Mouse (Mus musculus) limb, embryonic 10.5 days (tissue): ENCODE results near the gene Tbc1d8. TPM values are rescaled to one million over a fixed set of nuclear protein-coding genes. Genes with fewer than 3 reads are reported as not detected.

Source experiments
- DNase-seq: peaks from one replicate; pipeline ENCODE4 v3.0.0-alpha.2; 2017; ENCODE audit warnings: low spot score
- H3K27ac ChIP-seq: fragments of 300-500 bp; sonication (generic); 2 replicates; pipeline ENCODE4 v1.5.1; 2016; ENCODE audit warnings: mild to moderate bottlenecking
- H3K27me3 ChIP-seq: fragments of 300-500 bp; sonication (generic); 2 replicates; pipeline ENCODE4 v1.6.1; 2016; ENCODE audit warnings: low read depth, mild to moderate bottlenecking; ENCODE audit not compliant: poor library complexity, severe bottlenecking
- H3K36me3 ChIP-seq: fragments of 300-500 bp; sonication (generic); 2 replicates; pipeline ENCODE4 v1.6.1; 2016; ENCODE audit warnings: mild to moderate bottlenecking, moderate library complexity
- H3K4me1 ChIP-seq: fragments of 300-500 bp; sonication (generic); 2 replicates; pipeline ENCODE4 v1.6.1; 2016
- H3K4me3 ChIP-seq: fragments of 300-500 bp; sonication (generic); 2 replicates; pipeline ENCODE4 v1.5.1; 2016; ENCODE audit warnings: mild to moderate bottlenecking, moderate library complexity
- H3K9me3 ChIP-seq: fragments of 300-500 bp; sonication (generic); replicated peaks from 2 replicates; pipeline ENCODE4 v1.6.1; 2016; ENCODE audit warnings: mild to moderate bottlenecking
- WGBS: fragments of 180-500 bp; shearing (Covaris S2); methylation state at CpG from one replicate; pipeline ENCODE4 v1.1.7; 2016; 5-methylcytosine and 5-hydroxymethylcytosine counted together
- polyA plus RNA-seq: library from polyadenylated mRNA; unstranded; fragments of >200 nt; fragmentation: Nextera tagmentation; extraction: Ambion mirVana; gene quantifications from 2 replicates; pipeline ENCODE4 v1.2.1, GENCODE M21; 2016

Gene Tbc1d8
- polyA plus RNA-seq, 1 experiment from 2014 or later = 5.1 TPM

DNA sequence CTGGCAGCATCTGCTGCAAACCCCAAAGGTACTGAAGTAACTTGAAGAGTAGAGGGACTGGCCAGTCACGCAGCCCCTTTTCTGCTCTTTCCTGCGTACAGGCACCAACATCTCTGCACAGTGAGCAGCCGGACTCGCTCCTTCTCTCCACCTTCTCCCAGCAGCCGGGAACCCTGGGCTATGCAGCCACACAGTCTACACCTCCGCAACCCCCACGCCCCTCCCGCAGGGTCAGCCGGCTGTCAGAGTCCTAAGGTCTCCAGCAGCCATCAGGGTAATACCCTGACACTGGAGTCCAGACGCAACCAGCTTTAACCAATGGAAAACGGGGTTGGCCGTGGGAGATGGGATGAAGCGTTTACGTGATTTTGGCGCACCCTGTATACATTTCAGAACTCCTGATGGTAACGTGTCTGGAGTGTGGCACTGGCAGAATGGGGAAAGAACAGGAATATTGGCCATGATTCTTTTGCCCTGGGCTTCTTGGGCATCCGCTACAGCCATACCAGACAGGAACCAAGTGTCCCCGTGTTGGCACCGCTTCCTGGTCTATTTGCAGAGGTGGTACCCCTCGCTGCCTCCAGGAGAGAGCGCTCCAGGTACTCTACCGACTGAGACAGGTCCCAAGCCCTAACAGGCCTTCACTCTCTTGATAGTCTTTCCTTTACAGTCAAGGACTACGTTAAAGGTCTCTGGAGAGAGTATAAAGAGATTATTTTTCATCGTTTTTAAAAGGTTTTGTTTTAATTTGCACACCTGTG is 116.6 kb downstream of the Tbc1d8 start:
- Histone ChIP-seq H3K27ac (no peak overlapping the region), H3K27me3 (peaks cover 15% of the 10 kb centered on the region; the same call in 1 of the 2 replicates), H3K9me3 (no peaks in the 10 kb centered on the region), H3K4me1 (peaks cover 11% of the 10 kb centered on the region), H3K36me3 (no peaks in the 10 kb centered on the region), H3K4me3 (peak overlapping the region; percentile 36)
- DNase-seq = no peak
- WGBS = 38% methylated on average over 24 of the region's 24 CpGs

DNA sequence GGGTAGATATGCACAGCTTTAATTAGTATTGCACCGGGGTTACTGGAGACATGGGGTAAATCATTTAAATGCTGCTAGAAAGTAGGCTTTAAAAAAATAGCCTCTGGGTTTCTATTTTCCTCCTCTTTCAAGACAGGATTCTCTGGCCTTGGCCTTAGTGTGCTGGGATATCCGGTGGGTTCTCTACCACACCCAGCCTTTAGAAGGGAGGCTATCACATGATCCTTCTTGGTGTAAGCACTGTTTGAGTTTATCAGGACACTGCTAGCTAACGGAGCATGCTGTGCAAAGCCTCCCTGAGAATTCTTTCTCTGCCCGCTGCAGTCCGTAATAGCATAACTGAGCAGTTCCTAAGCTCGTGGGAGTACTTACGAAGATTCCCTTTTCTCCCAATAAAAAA is 129.1 kb downstream of the Tbc1d8 start:
- no peak overlapping the region for H3K4me3 ChIP-seq
- H3K27ac ChIP-seq = no peak overlapping the region
- no peak for DNase-seq
- H3K36me3 ChIP-seq = no peaks in the 10 kb centered on the region
- no peaks in the 10 kb centered on the region for H3K4me1 ChIP-seq
- H3K27me3 ChIP-seq = no peaks in the 10 kb centered on the region
- 90% methylated on average over 7 of the region's 7 CpGs for WGBS
- no peaks in the 10 kb centered on the region for H3K9me3 ChIP-seq

DNA sequence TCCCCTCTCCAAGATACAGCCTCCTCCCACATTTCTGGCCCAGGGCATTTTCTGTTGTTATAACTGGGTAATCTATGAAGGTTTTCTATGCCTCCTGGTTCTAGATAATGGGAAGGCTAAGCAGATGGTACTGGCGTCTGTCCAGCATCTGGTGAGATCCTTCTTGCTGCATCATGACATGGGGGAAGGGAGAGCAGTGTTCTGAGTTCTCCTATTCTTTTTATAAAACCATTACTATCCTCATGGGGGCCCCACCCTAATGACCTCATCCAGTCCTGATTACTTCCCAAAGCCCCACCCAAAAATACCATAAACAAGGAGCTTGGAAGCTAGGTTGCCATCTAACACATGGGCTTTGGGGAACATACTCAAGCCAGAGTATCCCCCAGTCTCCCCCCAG is 129.6 kb downstream of the Tbc1d8 start:
- no peak for DNase-seq
- 82% methylated on average over 1 of the region's 1 CpGs for WGBS
- H3K4me1 ChIP-seq = no peaks in the 10 kb centered on the region

DNA sequence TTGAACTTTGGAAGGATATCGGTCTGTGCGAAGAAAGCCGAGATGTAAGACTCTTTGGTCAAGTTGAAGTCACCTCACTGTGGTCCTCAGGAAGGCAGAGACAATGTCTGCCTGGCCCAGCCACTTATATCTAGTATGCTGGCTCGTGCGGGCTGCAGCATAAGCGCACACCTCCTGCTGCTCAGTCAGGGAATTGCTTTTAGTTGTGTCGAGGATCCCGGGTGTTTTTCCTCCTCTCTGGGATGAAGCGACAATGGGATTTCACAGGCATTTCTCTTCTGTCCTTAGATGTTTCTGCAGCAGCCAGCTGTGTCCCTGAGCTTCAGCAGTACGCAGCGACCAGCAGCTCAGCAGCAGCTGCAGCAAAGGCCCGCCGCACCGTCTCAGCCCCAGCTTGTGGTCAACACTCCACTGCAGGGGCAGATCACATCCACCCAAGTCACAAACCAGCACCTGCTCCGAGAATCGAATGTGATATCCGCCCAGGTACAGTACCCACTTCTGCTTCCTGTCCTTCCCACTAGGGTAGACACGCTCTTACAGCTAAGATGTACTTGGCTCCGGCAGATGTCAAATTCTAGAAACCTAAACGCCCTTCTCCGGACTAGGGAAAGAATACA is 133.5 kb downstream of the Tbc1d8 start:
- H3K9me3 ChIP-seq = no peaks in the 10 kb centered on the region
- H3K4me3 ChIP-seq = no peak overlapping the region
- H3K27ac ChIP-seq = no peak overlapping the region
- no peak for DNase-seq
- WGBS = 67% methylated on average over 21 of the region's 21 CpGs
- H3K4me1 ChIP-seq = no peaks in the 10 kb centered on the region
- H3K27me3 ChIP-seq = no peaks in the 10 kb centered on the region
- H3K36me3 ChIP-seq = no peaks in the 10 kb centered on the region

More for the DNA sequence above, 129.6 kb downstream of the Tbc1d8 start:
- no peaks in the 10 kb centered on the region for H3K36me3 ChIP-seq
- H3K27ac ChIP-seq = no peak overlapping the region
- no peaks in the 10 kb centered on the region for H3K27me3 ChIP-seq
- H3K4me3 ChIP-seq = no peak overlapping the region
- no peaks in the 10 kb centered on the region for H3K9me3 ChIP-seq

DNA sequence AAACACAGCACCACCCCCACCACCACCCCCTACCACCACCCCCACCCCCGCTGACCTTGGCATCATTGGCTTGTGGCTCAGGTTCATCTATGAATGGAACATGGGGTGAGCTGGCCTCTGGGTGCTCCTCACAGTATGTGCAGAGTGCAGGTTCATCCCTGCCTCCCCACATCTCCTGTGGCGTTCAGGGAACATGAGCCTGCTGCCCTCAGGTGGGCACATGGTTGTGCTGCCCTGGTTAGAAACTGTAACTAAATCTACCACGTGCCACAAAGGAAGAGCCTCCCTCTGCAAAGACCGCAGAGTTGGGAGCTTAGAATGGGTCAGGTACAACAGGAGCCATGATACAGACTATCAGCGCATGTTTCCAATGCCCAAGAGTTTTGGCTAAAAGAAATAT is 135.3 kb downstream of the Tbc1d8 start:
- no peaks in the 10 kb centered on the region for H3K4me1 ChIP-seq
- no peak overlapping the region for H3K4me3 ChIP-seq
- no peak overlapping the region for H3K27ac ChIP-seq
- 82% methylated on average over 5 of the region's 5 CpGs for WGBS
- DNase-seq = no peak
- no peaks in the 10 kb centered on the region for H3K9me3 ChIP-seq
- no peaks in the 10 kb centered on the region for H3K27me3 ChIP-seq
- no peaks in the 10 kb centered on the region for H3K36me3 ChIP-seq

DNA sequence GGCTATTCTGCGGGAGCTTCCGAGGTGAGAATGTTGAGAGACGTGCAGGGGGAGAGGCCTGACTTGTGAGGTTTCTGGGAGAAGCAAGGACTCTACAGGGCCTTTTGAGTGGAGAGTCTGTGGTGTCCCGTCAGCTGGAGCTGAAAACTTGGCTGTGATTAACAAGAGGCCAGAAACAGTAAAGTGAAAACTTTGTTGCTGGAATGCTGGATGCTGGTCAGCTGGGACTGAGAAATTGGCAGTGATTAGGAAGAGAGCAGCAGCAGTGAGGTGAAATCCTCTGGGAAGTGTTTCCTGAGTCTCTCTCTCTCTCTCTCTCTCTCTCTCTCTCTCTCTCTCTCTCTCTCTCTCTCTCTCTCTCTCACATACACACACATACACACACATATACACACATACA is 136.7 kb downstream of the Tbc1d8 start:
- H3K4me3 ChIP-seq = no peak overlapping the region
- no peak overlapping the region for H3K27ac ChIP-seq
- no peaks in the 10 kb centered on the region for H3K9me3 ChIP-seq
- 87% methylated on average over 4 of the region's 4 CpGs for WGBS
- no peak for DNase-seq
- peaks cover 1% of the 10 kb centered on the region for H3K27me3 ChIP-seq
- H3K4me1 ChIP-seq = no peaks in the 10 kb centered on the region
- H3K36me3 ChIP-seq = no peaks in the 10 kb centered on the region

DNA sequence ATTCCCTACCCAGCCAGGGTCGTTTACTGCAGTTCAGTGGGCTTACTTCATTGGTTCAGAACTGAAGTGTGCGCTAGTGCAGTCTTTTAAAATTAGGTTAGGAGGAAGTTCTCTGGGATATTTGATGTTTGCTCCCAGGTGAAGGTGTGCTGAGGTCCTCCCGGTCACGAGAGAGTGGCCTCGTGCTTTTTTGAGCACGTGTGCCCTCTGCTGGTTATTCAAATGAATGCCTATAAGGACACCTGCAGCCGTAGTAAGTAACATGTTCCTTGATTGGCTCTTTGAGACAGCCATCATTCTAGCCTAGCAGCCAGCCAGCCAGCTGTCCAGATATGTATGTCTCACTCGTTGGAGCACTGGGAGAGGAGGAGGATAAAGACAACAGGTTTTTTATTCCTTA is 137.9 kb downstream of the Tbc1d8 start:
- Histone ChIP-seq H3K9me3 (no peaks in the 10 kb centered on the region), H3K27ac (no peak overlapping the region), H3K27me3 (peaks cover 12% of the 10 kb centered on the region), H3K4me1 (peaks cover 4% of the 10 kb centered on the region; the same call in 1 of the 2 replicates), H3K36me3 (no peaks in the 10 kb centered on the region), H3K4me3 (no peak overlapping the region)
- DNase-seq = peak; percentile 59
- WGBS = 21% methylated on average over 8 of the region's 8 CpGs

DNA sequence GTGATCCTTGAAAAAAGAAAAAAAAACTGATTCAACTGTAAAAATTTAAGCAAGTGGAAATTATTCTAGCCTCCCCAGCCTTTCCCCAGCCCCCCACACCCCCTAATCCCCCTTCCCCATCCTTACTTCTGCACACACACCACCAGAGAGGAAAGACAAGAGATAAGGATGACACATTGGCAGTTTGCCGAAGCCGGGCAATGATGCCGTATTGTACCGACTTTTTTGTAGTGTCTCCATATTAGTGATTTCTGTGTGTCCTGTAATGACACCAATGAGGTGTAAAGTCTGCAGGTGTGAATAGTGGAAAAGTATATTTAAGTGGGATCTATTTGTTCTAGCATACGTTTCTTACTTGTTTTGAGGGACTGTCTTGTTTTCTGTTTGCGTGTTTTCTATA is 138.4 kb downstream of the Tbc1d8 start:
- DNase-seq = no peak
- WGBS = 88% methylated on average over 6 of the region's 6 CpGs
- no peaks in the 10 kb centered on the region for H3K36me3 ChIP-seq
- H3K4me3 ChIP-seq = no peak overlapping the region
- H3K27ac ChIP-seq = no peak overlapping the region
- peaks cover 9% of the 10 kb centered on the region; the same call in 1 of the 2 replicates for H3K4me1 ChIP-seq
- H3K27me3 ChIP-seq = peaks cover 17% of the 10 kb centered on the region
- no peaks in the 10 kb centered on the region for H3K9me3 ChIP-seq

DNA sequence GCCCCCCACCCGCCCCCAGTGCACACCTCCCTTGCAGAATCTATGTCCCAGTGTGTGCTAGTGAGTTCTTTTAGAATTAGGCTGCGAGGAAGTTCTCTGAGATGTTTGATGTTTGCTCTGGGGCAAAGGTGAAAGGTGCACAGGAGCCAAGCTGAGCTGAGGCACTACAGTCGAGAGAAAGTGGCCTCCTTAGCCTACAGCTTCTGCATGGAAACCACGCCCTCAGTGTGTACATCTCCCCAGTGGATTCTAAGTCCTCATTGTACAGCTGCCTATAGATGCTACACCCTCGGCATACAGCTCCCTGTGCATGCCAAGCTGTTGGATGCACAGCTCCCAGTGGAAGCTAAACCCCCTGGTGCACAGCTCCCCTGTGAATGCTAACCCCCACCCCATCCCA is 139.1 kb downstream of the Tbc1d8 start:
- Histone ChIP-seq H3K27ac (no peak overlapping the region), H3K4me1 (peaks cover 10% of the 10 kb centered on the region; the same call in 1 of the 2 replicates), H3K9me3 (no peaks in the 10 kb centered on the region), H3K27me3 (peaks cover 22% of the 10 kb centered on the region), H3K4me3 (no peak overlapping the region), H3K36me3 (no peaks in the 10 kb centered on the region)
- no peak for DNase-seq
- WGBS = 69% methylated on average over 5 of the region's 5 CpGs

DNA sequence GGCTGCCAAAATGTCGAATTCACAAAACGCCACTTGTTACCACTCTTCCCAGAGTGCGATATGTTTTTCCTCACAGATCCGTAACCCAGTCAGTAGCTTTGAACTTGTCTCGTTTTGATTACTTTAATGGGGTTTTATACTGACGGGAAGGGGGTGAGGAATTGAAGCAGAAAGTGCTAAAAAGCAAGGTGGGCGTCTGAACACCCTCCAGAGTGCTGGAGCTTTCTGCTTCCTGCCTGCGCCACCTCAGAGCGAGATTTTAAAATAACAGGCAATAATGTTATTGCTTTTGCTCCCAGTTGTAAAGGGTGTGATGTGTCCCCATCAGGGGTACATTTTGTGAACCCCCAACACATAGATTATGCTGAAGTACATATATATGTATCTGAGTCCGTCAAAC is 139.7 kb downstream of the Tbc1d8 start:
- no peak overlapping the region for H3K4me3 ChIP-seq
- H3K27ac ChIP-seq = no peak overlapping the region
- H3K27me3 ChIP-seq = peaks cover 23% of the 10 kb centered on the region
- no peaks in the 10 kb centered on the region for H3K36me3 ChIP-seq
- 72% methylated on average over 10 of the region's 10 CpGs for WGBS
- peaks cover 10% of the 10 kb centered on the region; the same call in 1 of the 2 replicates for H3K4me1 ChIP-seq
- no peak for DNase-seq
- H3K9me3 ChIP-seq = no peaks in the 10 kb centered on the region

DNA sequence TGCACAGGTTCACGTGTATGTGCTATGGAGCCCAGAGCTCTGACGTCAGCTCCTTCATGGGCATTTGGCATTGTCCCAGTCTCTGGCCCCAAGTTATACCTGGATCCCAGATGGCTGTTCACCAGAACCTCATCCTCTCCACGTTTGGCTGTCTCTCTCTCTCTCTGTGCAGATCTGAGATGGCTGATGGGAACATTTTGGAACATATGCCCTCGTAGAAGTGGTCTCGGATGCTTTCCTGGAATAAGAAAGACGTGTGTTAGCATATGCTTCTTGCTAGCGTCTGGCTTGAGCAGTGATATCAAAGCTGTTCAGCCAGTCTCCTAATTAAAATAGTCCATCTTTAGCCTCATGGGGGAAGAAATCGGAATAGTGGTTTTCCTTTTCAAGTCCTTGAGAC is 141.8 kb downstream of the Tbc1d8 start:
- Histone ChIP-seq H3K27ac (no peak overlapping the region), H3K9me3 (no peaks in the 10 kb centered on the region), H3K27me3 (peaks cover 23% of the 10 kb centered on the region), H3K36me3 (no peaks in the 10 kb centered on the region), H3K4me3 (no peak overlapping the region), H3K4me1 (peaks cover 10% of the 10 kb centered on the region; the same call in 1 of the 2 replicates)
- DNase-seq = no peak
- WGBS = 88% methylated on average over 8 of the region's 8 CpGs

DNA sequence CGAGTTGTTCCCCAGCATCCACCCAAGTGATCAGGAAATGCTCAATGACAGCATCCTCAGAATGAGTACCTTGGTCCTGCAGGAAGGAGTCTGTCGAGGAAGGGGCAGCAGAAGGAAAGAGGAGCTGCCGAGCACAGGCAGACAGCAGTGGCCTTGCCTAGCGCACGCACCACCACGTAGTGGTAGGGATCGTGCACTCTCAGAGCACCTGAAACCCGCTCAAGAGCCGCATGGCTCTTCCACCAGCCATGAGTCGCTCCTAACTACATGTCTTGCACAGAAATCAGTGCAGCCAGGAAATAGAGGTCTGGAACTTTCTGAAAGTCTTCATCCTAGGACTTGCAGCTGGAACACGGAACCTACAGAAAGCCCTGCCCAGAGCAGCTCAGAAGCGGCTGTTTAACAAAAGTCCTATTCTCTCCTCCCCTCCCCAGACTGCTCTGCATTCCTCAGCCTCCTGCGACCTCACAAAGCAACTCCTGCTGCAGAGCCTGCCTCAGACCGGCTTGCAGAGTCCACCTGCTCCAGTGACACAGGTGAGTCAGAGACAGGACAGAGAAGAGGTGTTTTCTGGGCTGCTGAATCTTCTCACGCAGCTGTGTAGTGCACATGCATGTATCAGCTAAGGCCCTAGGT is 142.9 kb downstream of the Tbc1d8 start:
- H3K27me3 ChIP-seq = peaks cover 23% of the 10 kb centered on the region
- 40% methylated on average over 15 of the region's 15 CpGs for WGBS
- H3K9me3 ChIP-seq = no peaks in the 10 kb centered on the region
- H3K36me3 ChIP-seq = no peaks in the 10 kb centered on the region
- no peak for DNase-seq
- peaks cover 10% of the 10 kb centered on the region; the same call in 1 of the 2 replicates for H3K4me1 ChIP-seq
- no peak overlapping the region for H3K4me3 ChIP-seq
- H3K27ac ChIP-seq = no peak overlapping the region

DNA sequence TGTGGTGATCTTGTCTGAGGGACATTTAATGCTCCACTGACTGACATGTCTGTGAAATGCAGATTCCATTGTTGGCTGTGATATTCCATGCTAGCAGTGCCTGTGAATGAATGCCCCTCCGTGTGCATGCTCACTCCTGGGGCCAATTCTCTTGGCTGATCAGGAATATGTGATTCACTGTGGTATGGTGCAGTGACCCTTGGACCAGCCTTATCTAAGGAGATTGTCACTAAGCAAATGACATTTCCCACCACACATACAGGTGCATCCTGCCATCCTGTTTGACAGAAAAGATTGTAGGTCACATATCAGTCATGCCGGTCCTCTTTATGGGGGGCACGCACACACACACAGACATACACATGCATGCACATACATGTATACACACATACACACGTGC is 146.1 kb downstream of the Tbc1d8 start:
- DNase-seq = no peak
- H3K27me3 ChIP-seq = peaks cover 23% of the 10 kb centered on the region
- H3K9me3 ChIP-seq = no peaks in the 10 kb centered on the region
- H3K27ac ChIP-seq = no peak overlapping the region
- H3K4me3 ChIP-seq = no peak overlapping the region
- 91% methylated on average over 4 of the region's 4 CpGs for WGBS
- H3K36me3 ChIP-seq = no peaks in the 10 kb centered on the region
- H3K4me1 ChIP-seq = peaks cover 13% of the 10 kb centered on the region
